Mouse (Mus musculus) lung, adult 2 months (tissue): ENCODE measurements around the gene Ppwd1. TPM values are rescaled to one million over a fixed set of nuclear protein-coding genes. Genes with fewer than 3 reads are reported as not detected.
A peak's percentile ranks its signal among the peaks of the same experiment; 100 is the strongest.
"Not testable (repeated sequence)": the region's sequence is repeated elsewhere in the genome, so short reads cannot be mapped to it uniquely, and the experiment has no call there.

ENCODE experiments used
- DNase-seq: peaks from one replicate; pipeline ENCODE4 v3.0.0; 2022
- H3K4me1 ChIP-seq: fragments of 200-500 bp; 2 replicates; pipeline ENCODE4 v1.6.1; 2011; ENCODE audit warnings: low read length; ENCODE audit not compliant: control insufficient read depth, insufficient read depth
- H3K4me3 ChIP-seq: fragments of 200-500 bp; replicated peaks from 2 replicates; pipeline ENCODE3; 2011; ENCODE audit warnings: low read depth, mild to moderate bottlenecking, control low read depth, low read length; ENCODE audit errors: extremely low read depth
- CTCF ChIP-seq: fragments of 200-500 bp; IDR thresholded peaks from 2 replicates; pipeline ENCODE4 v1.5.1; 2011; ENCODE audit warnings: mild to moderate bottlenecking, low read length, control low read depth; ENCODE audit not compliant: insufficient read depth
- POLR2A ChIP-seq: fragments of 200-500 bp; IDR thresholded peaks from 2 replicates; pipeline ENCODE4 v1.6.1; 2011; ENCODE audit warnings: low read depth, mild to moderate bottlenecking, control low read depth, low read length, borderline replicate concordance; ENCODE audit errors: extremely low read depth
- WGBS: fragments of 180-500 bp; shearing (Covaris S2); methylation state at CpG from one replicate; pipeline ENCODE4 v1.1.7; 2018; 5-methylcytosine and 5-hydroxymethylcytosine counted together
- polyA plus RNA-seq: library from polyadenylated mRNA; depleted of rRNA; stranded (reverse); fragments of >200 nt; gene quantifications from 2 replicates; pipeline ENCODE4 v1.2.3, GENCODE M21; 2012; rRNA removed

Ppwd1 gene
- 0.83 and 2.1 TPM in 2 replicates for polyA plus RNA-seq

DNA sequence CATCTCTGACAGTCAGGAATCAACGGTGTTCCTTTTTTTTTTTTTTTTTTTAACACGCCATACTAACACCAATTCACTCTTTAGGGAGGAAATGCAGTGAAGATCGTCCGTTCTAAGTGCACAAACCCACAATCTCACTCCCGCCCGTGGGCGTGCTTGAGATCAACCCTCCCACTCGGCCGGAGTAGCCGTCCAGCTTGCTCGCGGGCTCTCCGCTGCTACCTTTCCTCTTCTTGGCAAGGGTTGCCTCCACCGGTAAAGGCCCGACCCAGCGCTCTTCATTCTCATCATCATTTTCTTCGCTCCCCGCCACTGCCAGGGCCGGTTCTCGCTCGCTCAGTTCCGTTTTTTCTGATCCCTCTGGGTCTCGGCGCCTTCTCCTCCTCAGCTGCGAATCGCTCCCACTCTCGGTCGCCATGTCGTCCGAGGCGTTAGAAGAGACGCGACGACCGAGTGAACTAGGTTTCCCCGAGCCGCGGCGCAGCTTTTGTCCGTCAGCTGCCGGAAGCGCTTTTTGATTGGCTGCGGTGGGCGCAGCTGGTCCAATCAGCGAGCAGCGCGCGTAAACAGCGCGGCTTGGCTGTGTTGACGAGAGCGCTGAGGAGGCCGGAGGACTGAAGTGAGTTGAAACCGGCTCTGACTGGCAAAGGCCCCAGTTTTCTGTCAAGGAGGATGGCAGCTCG lies at the start of gene Ppwd1, which contains the start of gene Cenpk:
Gene Ppwd1 (minus strand): TSS at position 460 of the 683 bp plus-strand sequence.
Gene Cenpk (plus strand): TSS at position 228 of the 683 bp plus-strand sequence.
- under 1% methylated on average over 55 of the region's 55 CpGs for WGBS
- peak; percentile 95 for DNase-seq
- Histone ChIP-seq H3K4me1 (peaks cover 3% of the 10 kb centered on the region), H3K4me3 (peak within 1 kb of the TSS; percentile 77)
- TF ChIP-seq CTCF = no peak
- peak; percentile 94 for TF ChIP-seq POLR2A

DNA sequence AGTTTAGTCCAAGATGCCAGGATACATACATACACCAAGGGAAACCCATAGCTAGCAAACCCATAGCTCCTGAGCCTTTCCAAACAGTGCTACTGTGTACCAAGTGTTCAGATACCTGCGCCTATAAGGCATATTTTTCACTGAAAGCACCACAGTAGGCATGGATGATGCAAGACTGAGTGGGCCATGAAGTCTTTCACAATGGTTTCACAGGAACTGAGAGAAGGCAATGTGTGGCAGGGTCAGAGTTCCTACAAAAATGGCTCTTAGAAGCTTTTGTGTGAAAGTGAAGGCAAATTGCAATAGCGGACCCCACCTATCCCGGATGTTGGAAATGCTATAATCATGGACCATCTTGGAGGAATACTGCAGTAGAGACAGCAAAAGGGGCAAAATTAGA lies 30.4 kb upstream of the Ppwd1 start:
- 88% methylated on average over 3 of the region's 3 CpGs for WGBS
- Histone ChIP-seq H3K4me3 (no peak overlapping the region), H3K4me1 (no peaks in the 10 kb centered on the region)
- no peak for TF ChIP-seq CTCF
- TF ChIP-seq POLR2A = no peak
- no peak for DNase-seq

DNA sequence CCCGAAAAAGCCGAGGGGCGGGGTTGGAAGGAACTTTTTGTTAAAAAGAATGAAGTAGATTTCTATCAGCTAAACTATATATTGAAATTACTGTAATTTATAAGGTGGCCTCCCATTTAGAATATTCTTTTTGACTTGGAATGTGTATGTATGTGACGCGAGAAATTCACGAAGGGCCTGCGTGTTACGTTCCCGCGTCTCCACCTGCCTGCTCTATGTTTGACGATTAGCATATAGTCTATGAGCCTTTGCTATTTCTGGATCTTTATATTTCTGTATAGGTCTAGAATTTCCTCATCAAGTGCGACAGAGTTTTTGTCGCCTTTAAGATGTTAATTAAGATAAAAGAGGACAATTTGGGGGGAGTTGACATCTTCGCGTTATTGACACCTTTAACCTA lies 538 bp upstream of the Ppwd1 start:
- WGBS = 6% methylated on average over 15 of the region's 15 CpGs
- DNase-seq = no peak
- no peak for TF ChIP-seq CTCF
- no peak for TF ChIP-seq POLR2A

DNA sequence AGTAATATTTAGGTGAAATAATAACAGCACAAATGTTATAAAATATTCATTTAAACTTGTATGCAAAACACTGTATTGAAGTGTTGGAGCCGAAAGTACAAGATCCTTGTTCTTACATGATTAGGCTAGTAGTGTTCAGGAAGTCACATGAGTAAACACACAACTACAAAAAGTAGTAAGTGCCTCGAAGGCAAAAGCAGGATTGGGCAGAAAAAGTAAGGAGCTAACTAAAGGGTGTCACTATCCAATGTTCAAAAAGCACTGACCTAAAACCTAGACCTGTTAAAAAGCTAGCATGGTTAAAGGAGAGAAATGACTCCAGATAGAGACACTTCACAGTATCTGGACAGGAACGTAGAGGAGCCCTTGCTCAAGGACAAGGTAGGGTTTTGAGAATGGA lies 1.2 kb downstream of the Ppwd1 start:
- Histone ChIP-seq H3K4me1 (peaks cover 3% of the 10 kb centered on the region), H3K4me3 (no peak overlapping the region)
- DNase-seq = no peak
- TF ChIP-seq CTCF (no peak), POLR2A (no peak)
- WGBS = 17% methylated on average over 3 of the region's 3 CpGs

More for the DNA sequence above, 538 bp upstream of the Ppwd1 start:
- H3K4me3 ChIP-seq = peak overlapping the region; percentile 65
- peaks cover 3% of the 10 kb centered on the region for H3K4me1 ChIP-seq

DNA sequence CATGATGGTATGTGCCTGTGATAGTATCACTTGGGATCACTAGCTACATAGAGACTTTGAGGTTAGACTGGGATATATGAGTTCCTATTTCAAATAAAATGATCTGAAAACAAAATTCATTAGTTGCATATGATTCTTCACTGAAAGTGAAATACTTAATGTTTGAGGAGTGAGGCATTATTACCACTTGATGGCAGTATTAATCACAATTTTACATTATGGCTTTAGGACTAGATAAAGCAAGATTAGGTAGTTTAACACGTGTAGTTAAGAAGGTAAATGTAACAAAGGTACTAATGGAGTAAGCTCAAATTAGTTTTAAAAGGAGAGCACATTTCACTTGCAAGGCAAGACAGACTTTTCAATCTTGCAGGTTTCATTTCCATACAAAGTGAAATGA lies 24.3 kb downstream of the Ppwd1 start:
- TF ChIP-seq POLR2A (no peak), CTCF (no peak)
- no peaks in the 10 kb centered on the region for H3K4me1 ChIP-seq
- no peak overlapping the region for H3K4me3 ChIP-seq
- DNase-seq = no peak
- 51% methylated on average over 1 of the region's 1 CpGs for WGBS

DNA sequence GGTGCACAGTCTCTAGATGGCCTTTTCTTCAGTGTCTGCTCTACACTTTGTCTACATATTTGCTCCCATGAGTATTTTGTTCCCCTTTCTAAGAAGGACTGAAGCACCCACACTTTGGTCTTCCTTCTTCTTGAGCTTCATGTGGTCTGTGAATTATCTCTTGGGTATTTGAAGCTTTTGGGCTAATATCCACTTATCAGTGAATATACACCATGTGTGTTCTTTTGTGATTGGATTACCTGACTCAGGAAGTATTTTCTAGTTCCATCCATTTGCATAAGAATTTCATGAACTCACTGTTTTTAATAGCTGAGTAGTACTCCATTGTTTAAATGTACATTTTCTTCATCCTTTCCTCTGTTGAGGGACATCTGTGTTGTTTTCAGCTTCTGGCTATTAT lies 32.8 kb downstream of the Ppwd1 start:
- DNase-seq, H3K4me1 ChIP-seq, H3K4me3 ChIP-seq: not testable (repeated sequence)

DNA sequence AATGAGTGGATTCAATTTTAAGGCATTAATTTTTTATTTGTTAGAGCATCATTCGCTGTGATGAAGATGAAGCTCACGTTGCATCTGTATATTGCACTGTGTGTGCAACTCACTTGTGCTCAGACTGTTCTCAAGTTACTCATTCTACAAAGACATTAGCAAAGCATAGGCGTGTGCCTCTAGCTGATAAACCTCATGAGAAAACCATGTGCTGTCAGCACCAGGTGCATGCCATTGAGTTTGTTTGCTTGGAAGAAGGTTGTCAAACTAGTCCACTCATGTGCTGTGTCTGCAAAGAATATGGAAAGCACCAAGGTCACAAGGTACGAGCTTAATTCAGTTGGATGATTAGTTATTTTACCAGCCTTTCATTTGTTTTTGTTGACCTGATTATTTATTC lies 41.3 kb downstream of the Ppwd1 start:
- TF ChIP-seq CTCF (no peak), POLR2A (no peak)
- H3K4me1 ChIP-seq = no peaks in the 10 kb centered on the region
- H3K4me3 ChIP-seq = no peak overlapping the region
- 79% methylated on average over 4 of the region's 4 CpGs for WGBS
- no peak for DNase-seq

DNA sequence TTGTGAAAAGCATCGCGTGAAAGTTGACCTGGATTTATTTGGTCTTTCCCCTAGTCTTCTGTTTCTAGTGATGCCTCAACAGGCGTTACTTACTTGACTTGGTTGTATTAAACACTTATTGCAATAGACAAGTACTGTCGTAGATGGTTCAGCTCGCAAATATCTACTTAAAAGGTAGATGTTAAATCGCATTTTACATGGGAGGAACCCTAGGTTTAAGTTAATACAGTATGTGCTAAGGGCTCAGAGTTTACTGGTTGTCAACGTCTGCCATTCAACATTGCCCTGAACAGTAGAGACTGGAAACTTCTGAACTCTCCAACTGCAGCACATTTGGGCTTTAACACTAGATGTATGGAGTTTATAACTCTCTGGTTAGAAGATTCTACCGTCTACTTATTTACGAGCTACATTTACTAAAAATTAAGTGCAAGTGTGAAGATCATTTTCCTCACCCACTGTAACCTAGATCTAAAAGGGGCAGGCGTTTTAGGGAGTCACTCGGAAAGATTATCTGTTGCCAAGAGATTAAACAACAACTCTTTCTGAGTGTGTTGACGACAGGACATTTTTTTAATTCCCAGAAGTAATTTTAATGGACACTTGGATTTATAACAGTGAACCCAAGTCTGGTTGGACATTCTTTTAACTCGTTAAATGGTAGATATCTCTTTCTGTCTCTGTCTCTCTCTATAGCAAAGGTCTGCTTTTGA lies 49.3 kb downstream of the Ppwd1 start:
- Histone ChIP-seq H3K4me3 (peak overlapping the region; percentile 93), H3K4me1 (peaks cover 5% of the 10 kb centered on the region; the same call in 1 of the 2 replicates)
- 12% methylated on average over 13 of the region's 13 CpGs for WGBS
- TF ChIP-seq CTCF (no peak), POLR2A (no peak)
- no peak for DNase-seq

DNA sequence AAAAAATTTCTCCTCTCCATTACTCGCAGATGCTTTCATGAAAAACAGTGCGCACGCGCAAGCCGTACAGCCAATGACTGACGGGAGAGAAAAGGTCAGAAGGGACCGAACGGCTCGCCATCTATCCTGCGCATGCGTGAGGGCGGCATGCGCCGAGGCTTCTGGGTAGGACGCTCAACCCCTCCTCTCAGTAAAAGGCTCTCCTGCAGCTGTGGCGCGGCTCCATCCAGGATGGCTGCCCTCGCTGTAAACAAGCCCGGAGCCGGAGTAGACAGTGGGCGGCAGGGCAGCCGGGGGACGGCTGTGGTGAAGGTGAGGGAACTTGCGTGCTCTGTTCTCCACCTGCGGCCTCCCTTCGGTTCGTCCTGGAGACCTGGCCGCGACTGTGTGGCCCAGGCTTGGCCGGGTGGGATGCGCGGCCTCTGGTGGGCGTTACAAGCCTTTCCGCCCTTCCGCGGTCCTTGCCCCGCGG lies 50.0 kb downstream of the Ppwd1 start, which contains the start of gene Trim23:
Gene Trim23 (plus strand): TSS at position 148 of the 472 bp plus-strand sequence.
- peak within 1 kb of the TSS; percentile 93 for H3K4me3 ChIP-seq
- under 1% methylated on average over 38 of the region's 38 CpGs for WGBS
- peaks cover 5% of the 10 kb centered on the region; the same call in 1 of the 2 replicates for H3K4me1 ChIP-seq
- TF ChIP-seq CTCF = no peak
- peak; percentile 90 for TF ChIP-seq POLR2A
- DNase-seq = peak; percentile 89
